Mouse (Mus musculus) testis, adult 2 months (tissue): ENCODE data around the gene Dlg2. TPM values are rescaled to one million over a fixed set of nuclear protein-coding genes. Genes with fewer than 3 reads are reported as not detected.
A peak's percentile ranks its signal among the peaks of the same experiment; 100 is the strongest.

Experiments
- H3K27ac ChIP-seq: fragments of 200-500 bp; 2 replicates; pipeline ENCODE4 v1.5.1; 2012; ENCODE audit warnings: low read depth, low read length; ENCODE audit not compliant: control insufficient read depth, insufficient read depth
- H3K27me3 ChIP-seq: fragments of 200-500 bp; 2 replicates; pipeline ENCODE4 v1.6.1; 2012; ENCODE audit warnings: mild to moderate bottlenecking, low read length, moderate library complexity; ENCODE audit not compliant: control insufficient read depth, insufficient read depth
- H3K36me3 ChIP-seq: fragments of 200-500 bp; 2 replicates; pipeline ENCODE4 v1.6.1; 2012; ENCODE audit warnings: mild to moderate bottlenecking, low read length; ENCODE audit not compliant: control insufficient read depth, insufficient read depth
- H3K4me1 ChIP-seq: fragments of 200-500 bp; 2 replicates; pipeline ENCODE4 v1.6.1; 2012; ENCODE audit warnings: low read length; ENCODE audit not compliant: control insufficient read depth, insufficient read depth
- H3K4me3 ChIP-seq: fragments of 200-500 bp; 2 replicates; pipeline ENCODE4 v1.5.1; 2012; ENCODE audit warnings: low read depth, mild to moderate bottlenecking, low read length, moderate library complexity, mixed read lengths; ENCODE audit not compliant: control insufficient read depth
- CTCF ChIP-seq: fragments of 200-500 bp; IDR thresholded peaks from 2 replicates; pipeline ENCODE4 v1.5.1; 2012; ENCODE audit warnings: low read depth, mild to moderate bottlenecking, inconsistent platforms, low read length, moderate library complexity; ENCODE audit not compliant: control insufficient read depth, insufficient read depth, insufficient replicate concordance
- POLR2A ChIP-seq: fragments of 200-500 bp; IDR thresholded peaks from 2 replicates; pipeline ENCODE4 v1.6.1; 2012; ENCODE audit warnings: low read depth, mild to moderate bottlenecking, inconsistent platforms, low read length, moderate library complexity; ENCODE audit not compliant: control insufficient read depth
- polyA plus RNA-seq: library from polyadenylated mRNA; depleted of rRNA; stranded (reverse); fragments of >200 nt; gene quantifications from 2 replicates; pipeline ENCODE4 v1.2.3, GENCODE M21; 2012

Gene Dlg2
- polyA plus RNA-seq, 1 experiment = 13.3 TPM

GRCm38 (mm10) chr7:91218321-91218987, 742.0 kb downstream of the Dlg2 start:
- no peak overlapping the region for H3K4me3 ChIP-seq
- TF ChIP-seq CTCF = no peak
- no peak for TF ChIP-seq POLR2A
- no peak overlapping the region for H3K27ac ChIP-seq
- H3K27me3 ChIP-seq = no peaks in the 10 kb centered on the region
- no peaks in the 10 kb centered on the region for H3K4me1 ChIP-seq
- no peaks in the 10 kb centered on the region for H3K36me3 ChIP-seq

- Histone ChIP-seq H3K36me3 (no peaks in the 10 kb centered on the region), H3K27ac (no peak overlapping the region), H3K27me3 (no peaks in the 10 kb centered on the region), H3K4me3 (no peak overlapping the region), H3K4me1 (no peaks in the 10 kb centered on the region)
- no peak for TF ChIP-seq POLR2A
- TF ChIP-seq CTCF = peak; percentile 38; the same call in 1 of the 2 replicates
Observed at GRCm38 (mm10) chr7:91226442-91226841, 750.0 kb downstream of the Dlg2 start.

- TF ChIP-seq POLR2A (no peak), CTCF (no peak)
Observed at GRCm38 (mm10) chr7:91241718-91242117, 765.2 kb downstream of the Dlg2 start.

GRCm38 (mm10) chr7:91261672-91262030, 785.2 kb downstream of the Dlg2 start:
- Histone ChIP-seq H3K36me3 (no peaks in the 10 kb centered on the region), H3K4me1 (no peaks in the 10 kb centered on the region; the same call in 1 of the 2 replicates), H3K27ac (no peak overlapping the region), H3K27me3 (no peaks in the 10 kb centered on the region), H3K4me3 (no peak overlapping the region)
- TF ChIP-seq POLR2A = no peak
- TF ChIP-seq CTCF = no peak

More at GRCm38 (mm10) chr7:91241718-91242117, 765.2 kb downstream of the Dlg2 start:
- Histone ChIP-seq H3K27me3 (no peaks in the 10 kb centered on the region), H3K4me1 (no peaks in the 10 kb centered on the region), H3K4me3 (no peak overlapping the region), H3K36me3 (no peaks in the 10 kb centered on the region), H3K27ac (no peak overlapping the region)

GRCm38 (mm10) chr7:91262031-91262951, 785.8 kb downstream of the Dlg2 start:
- Histone ChIP-seq H3K4me3 (peak overlapping the region; percentile 10; the same call in 1 of the 2 replicates), H3K4me1 (no peaks in the 10 kb centered on the region; the same call in 1 of the 2 replicates), H3K27ac (no peak overlapping the region), H3K36me3 (no peaks in the 10 kb centered on the region), H3K27me3 (no peaks in the 10 kb centered on the region)
- no peak for TF ChIP-seq POLR2A
- TF ChIP-seq CTCF = no peak

- TF ChIP-seq CTCF = no peak
- no peak for TF ChIP-seq POLR2A
Observed at GRCm38 (mm10) chr7:91262998-91263397, 786.5 kb downstream of the Dlg2 start.

GRCm38 (mm10) chr7:91267764-91268163, 791.3 kb downstream of the Dlg2 start:
- Histone ChIP-seq H3K27ac (no peak overlapping the region), H3K4me3 (no peak overlapping the region), H3K27me3 (no peaks in the 10 kb centered on the region), H3K4me1 (no peaks in the 10 kb centered on the region), H3K36me3 (no peaks in the 10 kb centered on the region)
- no peak for TF ChIP-seq POLR2A
- TF ChIP-seq CTCF = no peak

More at GRCm38 (mm10) chr7:91262998-91263397, 786.5 kb downstream of the Dlg2 start:
- no peaks in the 10 kb centered on the region; the same call in 1 of the 2 replicates for H3K4me1 ChIP-seq
- no peak overlapping the region for H3K27ac ChIP-seq
- no peaks in the 10 kb centered on the region for H3K36me3 ChIP-seq
- no peaks in the 10 kb centered on the region for H3K27me3 ChIP-seq
- no peak overlapping the region for H3K4me3 ChIP-seq
